Mouse (Mus musculus) neural tube, embryonic 13.5 days (tissue): ENCODE measurements around the gene Ptgir. TPM values are rescaled to one million over a fixed set of nuclear protein-coding genes. Genes with fewer than 3 reads are reported as not detected.
A peak's percentile ranks its signal among the peaks of the same experiment; 100 is the strongest.

Experiments
- ATAC-seq: fragments of 200-750 bp; cut with Nextera tagmentation; 2 replicates; pipeline ENCODE4 v1.8.0; 2017; ENCODE audit warnings: low read depth, mild to moderate bottlenecking, moderate TSS enrichment, moderate library complexity
- H3K27ac ChIP-seq: fragments of 300-500 bp; sonication (generic); replicated peaks from 2 replicates; pipeline ENCODE4 v1.5.1; 2015; ENCODE audit warnings: moderate library complexity, mild to moderate bottlenecking, inconsistent platforms
- H3K27me3 ChIP-seq: fragments of 300-500 bp; sonication (generic); 2 replicates; pipeline ENCODE4 v1.6.1; 2015; ENCODE audit warnings: mild to moderate bottlenecking, inconsistent platforms
- H3K36me3 ChIP-seq: fragments of 300-500 bp; sonication (generic); 2 replicates; pipeline ENCODE4 v1.6.1; 2015; ENCODE audit warnings: mild to moderate bottlenecking, inconsistent platforms
- H3K4me1 ChIP-seq: fragments of 300-500 bp; sonication (generic); replicated peaks from 2 replicates; pipeline ENCODE4 v1.6.1; 2015; ENCODE audit warnings: inconsistent platforms
- H3K4me2 ChIP-seq: fragments of 300-500 bp; sonication (generic); 2 replicates; pipeline ENCODE4 v1.6.1; 2015; ENCODE audit warnings: inconsistent platforms, mild to moderate bottlenecking, moderate library complexity
- H3K4me3 ChIP-seq: fragments of 300-500 bp; sonication (generic); 2 replicates; pipeline ENCODE4 v1.5.1; 2015; ENCODE audit warnings: mild to moderate bottlenecking, inconsistent platforms
- H3K9ac ChIP-seq: fragments of 300-500 bp; sonication (generic); 2 replicates; pipeline ENCODE4 v1.6.1; 2015; ENCODE audit warnings: moderate library complexity, mild to moderate bottlenecking, inconsistent platforms
- H3K9me3 ChIP-seq: fragments of 300-500 bp; sonication (generic); 2 replicates; pipeline ENCODE4 v1.6.1; 2016; ENCODE audit warnings: inconsistent platforms
- WGBS: fragments of 180-500 bp; shearing (Covaris S2); methylation state at CpG from one replicate; pipeline ENCODE4 v1.1.7; 2015; 5-methylcytosine and 5-hydroxymethylcytosine counted together
- polyA plus RNA-seq: library from polyadenylated mRNA; unstranded; fragments of >200 nt; fragmentation: Nextera tagmentation; extraction: Ambion mirVana; gene quantifications from 2 replicates; pipeline ENCODE4 v1.2.1, GENCODE M21; 2015

The Ptgir gene
- polyA plus RNA-seq, 1 experiment from 2014 or later: 3.6 TPM

GRCm38 (mm10) chr7:16907842-16908241, 1.6 kb downstream of the Ptgir start:
- WGBS: 80% methylated on average over 7 of the region's 7 CpGs

GRCm38 (mm10) chr7:16908367-16908766, 2.1 kb downstream of the Ptgir start:
- no peaks in the 10 kb centered on the region; the same call in 1 of the 2 replicates for H3K27me3 ChIP-seq
- H3K9ac ChIP-seq: peak overlapping the region; percentile 45
- ATAC-seq: no peak
- no peaks in the 10 kb centered on the region for H3K36me3 ChIP-seq
- H3K27ac ChIP-seq: no peak overlapping the region
- H3K4me2 ChIP-seq: 0 out of 2 replicates have a peak overlapping the region, but pooled peaks have one; percentile 7
- WGBS: 64% methylated on average over 11 of the region's 11 CpGs
- no peaks in the 10 kb centered on the region for H3K9me3 ChIP-seq
- H3K4me1 ChIP-seq: peaks cover 31% of the 10 kb centered on the region
- no peak overlapping the region for H3K4me3 ChIP-seq

More at GRCm38 (mm10) chr7:16907842-16908241, 1.6 kb downstream of the Ptgir start:
- H3K9me3 ChIP-seq: no peaks in the 10 kb centered on the region
- no peak overlapping the region for H3K27ac ChIP-seq
- H3K4me3 ChIP-seq: no peak overlapping the region
- H3K36me3 ChIP-seq: no peaks in the 10 kb centered on the region
- no peak for ATAC-seq
- peaks cover 29% of the 10 kb centered on the region for H3K4me1 ChIP-seq
- 0 out of 2 replicates have a peak overlapping the region, but pooled peaks have one; percentile 7 for H3K4me2 ChIP-seq
- H3K27me3 ChIP-seq: no peaks in the 10 kb centered on the region; the same call in 1 of the 2 replicates
- H3K9ac ChIP-seq: peak overlapping the region; percentile 45; the same call in 1 of the 2 replicates

- Histone ChIP-seq H3K4me3 (no peak overlapping the region), H3K4me1 (peaks cover 33% of the 10 kb centered on the region), H3K4me2 (0 out of 2 replicates have a peak overlapping the region, but pooled peaks have one; percentile 7), H3K27me3 (no peaks in the 10 kb centered on the region; the same call in 1 of the 2 replicates), H3K27ac (no peak overlapping the region), H3K36me3 (0 out of 2 replicates have a peak, but pooled peaks cover under 1% of the 10 kb centered on the region), H3K9ac (0 out of 2 replicates have a peak overlapping the region, but pooled peaks have one; percentile 45), H3K9me3 (no peaks in the 10 kb centered on the region)
- 73% methylated on average over 11 of the region's 11 CpGs for WGBS
- no peak for ATAC-seq
Observed at GRCm38 (mm10) chr7:16908859-16909258, 2.6 kb downstream of the Ptgir start.

DNA sequence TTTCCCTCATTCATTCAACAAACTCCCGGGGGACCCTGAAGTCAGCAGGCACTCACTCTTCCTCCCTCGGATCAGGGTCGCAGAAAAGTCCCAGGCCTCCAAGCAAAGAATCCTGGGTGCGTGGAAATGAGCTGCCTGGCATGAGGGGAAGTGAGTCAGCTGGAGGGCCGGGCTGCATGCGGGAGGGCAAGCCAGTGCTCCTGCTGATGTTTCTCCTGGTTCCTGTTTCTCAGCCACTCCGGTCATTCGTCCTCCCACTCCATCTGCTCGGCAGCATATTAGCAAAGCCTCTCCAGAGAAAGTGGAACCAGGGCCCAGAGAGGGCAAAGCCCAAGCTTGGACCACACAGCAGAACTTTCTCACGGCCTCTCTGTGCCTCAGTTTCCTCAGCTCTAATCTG, 3.6 kb downstream of the Ptgir start:
- Histone ChIP-seq H3K27ac (no peak overlapping the region), H3K4me2 (no peak overlapping the region), H3K9me3 (no peaks in the 10 kb centered on the region), H3K36me3 (peaks cover 11% of the 10 kb centered on the region), H3K4me1 (peaks cover 32% of the 10 kb centered on the region), H3K9ac (no peak overlapping the region), H3K27me3 (no peaks in the 10 kb centered on the region; the same call in 1 of the 2 replicates), H3K4me3 (no peak overlapping the region)
- no peak for ATAC-seq
- 52% methylated on average over 10 of the region's 10 CpGs for WGBS

- Histone ChIP-seq H3K4me1 (peaks cover 23% of the 10 kb centered on the region), H3K27ac (no peak overlapping the region), H3K4me2 (no peak overlapping the region), H3K27me3 (no peaks in the 10 kb centered on the region; the same call in 1 of the 2 replicates), H3K9me3 (no peaks in the 10 kb centered on the region), H3K36me3 (peaks cover 31% of the 10 kb centered on the region), H3K9ac (no peak overlapping the region), H3K4me3 (no peak overlapping the region)
- WGBS: 91% methylated on average over 3 of the region's 3 CpGs
- no peak for ATAC-seq
Observed at GRCm38 (mm10) chr7:16911904-16912303, 5.6 kb downstream of the Ptgir start.

DNA sequence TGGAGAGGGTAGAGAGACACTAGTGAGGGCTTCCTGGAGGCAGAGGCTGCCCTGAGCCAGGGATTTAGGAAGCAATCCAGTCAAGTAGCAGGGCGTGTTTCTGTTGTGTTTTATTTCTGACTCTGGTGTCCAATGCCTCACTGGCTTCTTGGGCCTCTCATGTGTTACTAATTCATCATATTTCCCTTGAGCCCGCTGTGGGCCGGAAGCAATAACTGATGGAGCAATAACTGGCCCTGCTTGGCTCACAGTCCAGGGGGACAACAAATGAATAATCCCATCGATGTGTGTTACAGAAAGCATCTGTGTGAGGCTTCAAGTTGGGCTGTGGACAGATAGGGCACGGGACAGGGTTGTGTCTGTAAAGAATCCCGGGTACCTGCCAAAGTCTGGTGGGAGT, 6.1 kb downstream of the Ptgir start:
- peaks cover 35% of the 10 kb centered on the region for H3K36me3 ChIP-seq
- H3K27me3 ChIP-seq: no peaks in the 10 kb centered on the region; the same call in 1 of the 2 replicates
- ATAC-seq: no peak
- no peak overlapping the region for H3K4me2 ChIP-seq
- H3K4me1 ChIP-seq: peaks cover 26% of the 10 kb centered on the region
- H3K27ac ChIP-seq: no peak overlapping the region
- no peaks in the 10 kb centered on the region for H3K9me3 ChIP-seq
- 62% methylated on average over 6 of the region's 6 CpGs for WGBS
- no peak overlapping the region for H3K9ac ChIP-seq
- H3K4me3 ChIP-seq: no peak overlapping the region

DNA sequence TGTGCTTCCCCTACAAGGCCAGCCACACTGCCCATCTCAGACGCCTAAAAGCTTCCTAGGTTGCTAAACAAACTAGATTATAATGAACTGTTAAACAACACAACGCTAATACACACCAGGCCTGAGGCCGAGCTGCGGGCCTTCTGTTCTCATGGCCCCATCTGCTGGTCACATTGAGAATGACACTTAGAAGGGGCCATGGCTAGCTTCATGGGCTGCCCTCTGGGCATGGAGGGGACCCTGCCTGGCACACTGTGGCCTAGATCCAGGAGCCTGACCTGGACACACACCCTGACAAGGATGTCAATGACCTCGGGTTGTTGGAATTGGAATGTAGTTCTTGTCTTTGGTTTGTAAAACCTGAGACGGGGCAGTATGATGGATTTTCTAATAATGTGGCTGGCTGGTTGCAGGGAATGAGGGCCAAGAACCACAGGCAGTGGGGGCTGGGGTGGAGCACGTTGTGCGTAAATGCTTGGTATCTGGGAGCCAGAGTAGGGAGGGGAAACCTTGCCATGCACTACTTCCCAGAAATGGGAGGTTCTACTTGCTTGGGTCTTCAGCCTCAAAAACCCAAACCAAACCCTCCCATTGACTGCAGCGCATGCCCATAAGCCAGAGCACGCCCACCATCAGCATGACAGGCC, 7.6 kb downstream of the Ptgir start:
- no peaks in the 10 kb centered on the region for H3K9me3 ChIP-seq
- 0 out of 2 replicates have a peak overlapping the region, but pooled peaks have one; percentile 18 for H3K27ac ChIP-seq
- peaks cover 51% of the 10 kb centered on the region for H3K36me3 ChIP-seq
- H3K9ac ChIP-seq: no peak overlapping the region
- H3K27me3 ChIP-seq: no peaks in the 10 kb centered on the region; the same call in 1 of the 2 replicates
- H3K4me3 ChIP-seq: no peak overlapping the region
- no peak overlapping the region for H3K4me2 ChIP-seq
- peak; percentile 23 for ATAC-seq
- peaks cover 42% of the 10 kb centered on the region for H3K4me1 ChIP-seq
- whole genome bisulfite sequencing: 40% methylated on average over 10 of the region's 10 CpGs

DNA sequence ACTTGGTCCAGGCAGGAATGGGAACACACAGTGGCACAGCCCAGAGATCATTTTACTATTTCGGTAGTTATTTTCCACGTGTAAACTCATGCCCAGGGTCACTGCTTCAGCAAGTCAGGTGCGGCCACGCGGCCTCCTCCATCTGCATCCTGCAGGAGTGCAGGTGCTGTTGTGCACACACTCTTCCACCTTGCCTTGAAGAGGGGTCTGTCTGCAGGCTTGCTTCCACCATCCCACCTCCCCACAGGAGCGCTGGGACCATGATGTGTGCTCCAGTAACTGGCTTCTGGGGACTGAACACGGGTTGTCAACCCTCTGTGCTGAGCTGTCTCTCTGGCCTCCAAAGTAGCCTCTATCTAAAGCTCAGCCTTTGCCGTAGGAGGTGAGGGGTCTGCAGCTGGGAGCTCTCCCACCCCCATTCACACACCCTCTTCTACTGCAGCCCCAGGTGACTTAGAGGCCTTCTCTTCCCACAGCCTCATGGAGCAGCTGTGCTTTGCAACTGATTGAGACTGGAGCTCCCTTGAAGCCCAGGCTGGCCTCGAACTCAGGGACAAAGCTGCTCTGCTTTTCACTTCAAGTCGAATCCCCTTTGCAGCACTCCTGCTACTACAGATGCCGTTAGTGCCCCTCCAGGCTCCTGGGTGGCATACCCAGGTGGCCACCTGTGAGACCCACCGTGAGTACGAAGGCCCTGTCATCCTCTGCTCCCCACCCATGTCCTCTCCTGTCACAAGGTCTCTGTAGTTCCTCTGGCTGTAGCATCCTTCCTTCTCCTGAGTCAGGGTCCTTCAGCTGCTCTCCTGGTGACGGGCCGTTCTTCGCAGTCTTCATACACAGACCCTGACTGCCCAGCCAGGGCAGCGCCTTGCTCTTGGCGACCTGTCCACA, 8.4 kb downstream of the Ptgir start:
- no peak overlapping the region for H3K4me3 ChIP-seq
- no peak overlapping the region for H3K4me2 ChIP-seq
- H3K27me3 ChIP-seq: no peaks in the 10 kb centered on the region
- 0 out of 2 replicates have a peak overlapping the region, but pooled peaks have one; percentile 18 for H3K27ac ChIP-seq
- H3K9me3 ChIP-seq: no peaks in the 10 kb centered on the region
- H3K36me3 ChIP-seq: peaks cover 59% of the 10 kb centered on the region
- H3K4me1 ChIP-seq: peaks cover 50% of the 10 kb centered on the region
- 83% methylated on average over 18 of the region's 18 CpGs for WGBS
- no peak overlapping the region for H3K9ac ChIP-seq
- ATAC-seq: no peak; the same call in 1 of the 2 replicates

DNA sequence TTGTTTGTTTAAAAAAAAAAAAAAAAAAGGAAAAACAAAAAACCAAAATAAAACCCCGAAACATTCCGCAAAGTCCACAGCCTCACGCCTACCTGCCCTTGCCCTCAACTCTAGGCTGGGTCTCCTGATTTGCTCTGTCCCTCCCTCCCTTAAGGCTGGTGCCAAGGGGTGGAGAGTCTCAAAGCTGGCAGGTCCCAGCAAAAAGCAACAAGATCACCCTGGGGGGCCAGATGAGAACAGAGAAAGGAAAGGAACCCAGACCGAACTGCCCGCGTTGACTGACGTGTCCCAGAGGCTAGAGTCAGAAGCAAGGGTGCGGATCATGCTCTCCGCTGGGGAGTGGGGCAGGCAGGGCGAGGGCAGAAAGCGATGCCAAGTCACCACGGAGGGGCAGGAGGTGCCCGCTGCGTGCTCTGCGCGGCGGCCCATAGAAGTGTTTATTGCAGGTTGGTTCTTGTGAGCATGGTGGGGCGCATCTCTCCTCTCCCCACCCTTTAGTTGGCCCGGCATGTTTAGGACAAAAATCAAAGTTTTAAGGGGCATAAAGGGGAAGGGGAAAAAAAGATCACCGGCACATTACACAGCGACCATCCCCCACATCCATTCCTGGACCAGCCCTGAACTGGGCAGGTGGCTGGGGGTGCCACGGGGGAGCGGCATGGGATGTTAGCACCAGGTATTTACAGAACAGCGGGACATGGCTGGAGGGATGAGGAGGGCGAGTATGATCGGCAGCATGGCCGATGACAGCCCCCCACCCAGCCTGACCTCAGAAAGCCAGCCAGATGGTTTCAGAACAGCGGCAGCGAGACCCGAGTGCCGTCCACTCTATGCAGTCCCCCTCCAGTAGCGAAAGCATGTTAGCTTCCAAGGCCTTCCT, 9.4 kb downstream of the Ptgir start:
- H3K9ac ChIP-seq: no peak overlapping the region
- H3K36me3 ChIP-seq: peaks cover 65% of the 10 kb centered on the region
- H3K4me2 ChIP-seq: no peak overlapping the region
- H3K9me3 ChIP-seq: no peaks in the 10 kb centered on the region
- no peak overlapping the region for H3K4me3 ChIP-seq
- 90% methylated on average over 32 of the region's 32 CpGs for WGBS
- H3K27ac ChIP-seq: no peak overlapping the region
- peaks cover 60% of the 10 kb centered on the region for H3K4me1 ChIP-seq
- H3K27me3 ChIP-seq: no peaks in the 10 kb centered on the region
- no peak for ATAC-seq

DNA sequence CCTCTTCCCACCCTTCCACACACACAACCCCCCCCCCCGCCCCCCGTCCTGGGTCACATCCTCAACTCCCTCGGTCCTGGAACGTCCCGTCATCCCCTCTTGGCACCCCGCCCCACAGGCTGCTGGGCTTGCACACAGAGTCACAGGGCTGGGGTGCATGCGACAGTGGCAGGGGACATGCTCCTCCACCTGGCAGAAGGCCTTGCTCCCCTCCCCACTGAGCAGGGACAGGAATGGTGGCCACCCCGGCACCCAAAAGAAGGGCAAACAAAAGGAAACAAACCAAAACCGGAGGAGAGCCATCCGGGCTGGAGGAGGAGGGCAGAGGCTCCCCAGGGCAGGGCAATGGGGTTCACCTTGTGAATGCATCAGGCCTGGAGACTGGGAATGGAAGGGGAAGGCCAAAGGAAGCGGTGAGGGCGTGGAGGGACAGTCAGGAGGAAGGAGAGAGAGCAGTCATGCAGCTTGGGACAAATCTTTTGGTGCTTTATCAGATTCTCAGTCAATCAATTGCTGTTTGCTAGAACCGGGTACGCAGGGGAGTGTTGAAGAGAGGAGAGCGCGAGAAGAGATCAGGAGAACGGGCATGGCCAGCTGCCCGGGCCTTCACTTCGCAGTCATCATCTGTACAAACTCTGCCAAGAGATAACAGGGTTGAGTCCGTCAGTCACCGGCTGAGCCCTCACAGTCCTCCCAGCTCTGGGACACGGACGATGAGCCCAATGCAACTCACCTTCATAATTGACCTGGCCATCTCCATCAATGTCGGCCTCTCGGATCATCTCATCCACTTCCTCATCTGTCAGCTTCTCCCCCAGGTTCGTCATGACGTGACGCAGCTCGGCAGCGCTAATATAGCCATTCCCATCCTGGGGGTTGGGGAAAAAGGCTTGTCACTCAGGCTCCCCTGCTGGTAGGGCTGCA, 10.3 kb downstream of the Ptgir start:
- H3K4me3 ChIP-seq: no peak overlapping the region
- H3K4me2 ChIP-seq: no peak overlapping the region

More for the DNA sequence above, 10.3 kb downstream of the Ptgir start:
- 87% methylated on average over 30 of the region's 30 CpGs for WGBS
- H3K27me3 ChIP-seq: no peaks in the 10 kb centered on the region
- H3K36me3 ChIP-seq: peaks cover 65% of the 10 kb centered on the region
- no peak for ATAC-seq
- peaks cover 69% of the 10 kb centered on the region for H3K4me1 ChIP-seq
- H3K9ac ChIP-seq: 0 out of 2 replicates have a peak overlapping the region, but pooled peaks have one; percentile 12
- H3K9me3 ChIP-seq: no peaks in the 10 kb centered on the region
- H3K27ac ChIP-seq: 0 out of 2 replicates have a peak overlapping the region, but pooled peaks have one; percentile 19
